Mouse (Mus musculus) myocyte (in vitro differentiated cells): ENCODE results near the gene Srpx. TPM values are rescaled to one million over a fixed set of nuclear protein-coding genes. Genes with fewer than 3 reads are reported as not detected.

Experiments used
- H3K27me3 ChIP-seq: one replicate; pipeline ENCODE4 v1.6.1; 2011; ENCODE audit not compliant: control insufficient read depth, insufficient read depth, insufficient read length
- H3K36me3 ChIP-seq: one replicate; pipeline ENCODE4 v1.6.1; 2011; ENCODE audit not compliant: control insufficient read depth, insufficient read depth
- H3K4me2 ChIP-seq: one replicate; pipeline ENCODE4 v1.6.1; 2011; ENCODE audit warnings: low read depth, control low read depth
- H3K4me3 ChIP-seq: one replicate; pipeline ENCODE4 v1.5.1; 2011; ENCODE audit warnings: mild to moderate bottlenecking, control low read depth, moderate library complexity
- H3K79me2 ChIP-seq: one replicate; pipeline ENCODE4 v1.6.1; 2011; ENCODE audit not compliant: control insufficient read depth, insufficient read depth
- H3ac ChIP-seq: one replicate; pipeline ENCODE4 v1.6.1; 2011; ENCODE audit not compliant: control insufficient read depth, insufficient read length
- CEBPB ChIP-seq: IDR thresholded peaks from 2 replicates; pipeline ENCODE4 v1.6.1; 2011; ENCODE audit warnings: mild to moderate bottlenecking, moderate library complexity; ENCODE audit not compliant: poor library complexity, insufficient read depth, severe bottlenecking
- POLR2A ChIP-seq: IDR thresholded peaks from one replicate; pipeline ENCODE4 v1.6.1; 2011; ENCODE audit warnings: low read depth, mild to moderate bottlenecking, control low read depth, moderate library complexity; ENCODE audit not compliant: insufficient read length
- TCF3 ChIP-seq: IDR thresholded peaks from one replicate; pipeline ENCODE4 v1.6.1; 2011; ENCODE audit warnings: low read depth, control low read depth; ENCODE audit not compliant: insufficient read length
- polyA plus RNA-seq: library from polyadenylated mRNA; unstranded; fragments of >200 nt; fragmentation: generic; extraction: Trizol; gene quantifications from one replicate; pipeline ENCODE4 v1.2.1, GENCODE M21; 2012; ENCODE audit warnings: missing spikeins

The Srpx gene
- polyA plus RNA-seq, 1 experiment = 0.06 TPM

GRCm38 (mm10) chrX:10000718-10001117 lies 116.8 kb downstream of the Srpx start:
- H3K36me3 ChIP-seq = no peaks in the 10 kb centered on the region
- H3ac ChIP-seq = no peak overlapping the region
- no peaks in the 10 kb centered on the region for H3K79me2 ChIP-seq
- no peak overlapping the region for H3K4me2 ChIP-seq
- TF ChIP-seq POLR2A (no peak), CEBPB (no peak), TCF3 (no peak)
- no peak overlapping the region for H3K4me3 ChIP-seq
- no peaks in the 10 kb centered on the region for H3K27me3 ChIP-seq

Other genes with a start within 250 kb of the Srpx start
- gene Sytl5, start 232.1 kb downstream of the Srpx start, polyA plus RNA-seq = 1.3 TPM
- 1.4 TPM for gene Rpgr, start 99.2 kb upstream of the Srpx start, polyA plus RNA-seq
- gene Otc, start 134.6 kb upstream of the Srpx start, polyA plus RNA-seq = not detected